Mouse (Mus musculus) layer of hippocampus, adult 8-10 months (tissue): Measurements from ENCODE around the gene Fam214b. TPM values are rescaled to one million over a fixed set of nuclear protein-coding genes. Genes with fewer than 3 reads are reported as not detected.

Source experiments
- DNase-seq, 2 experiments: peaks; one replicate each; pipeline ENCODE4 v3.0.0; 2022; ENCODE audit warnings: low spot score in 2 of 2
- total RNA-seq, 4 experiments: library from RNA; stranded (reverse); gene quantifications; 2 replicates each; pipeline ENCODE4 v1.2.4; 2022

The Fam214b gene
- total RNA-seq, 4 experiments from 2014 or later: 39.8 to 46.0 (median 42.9) TPM

DNA sequence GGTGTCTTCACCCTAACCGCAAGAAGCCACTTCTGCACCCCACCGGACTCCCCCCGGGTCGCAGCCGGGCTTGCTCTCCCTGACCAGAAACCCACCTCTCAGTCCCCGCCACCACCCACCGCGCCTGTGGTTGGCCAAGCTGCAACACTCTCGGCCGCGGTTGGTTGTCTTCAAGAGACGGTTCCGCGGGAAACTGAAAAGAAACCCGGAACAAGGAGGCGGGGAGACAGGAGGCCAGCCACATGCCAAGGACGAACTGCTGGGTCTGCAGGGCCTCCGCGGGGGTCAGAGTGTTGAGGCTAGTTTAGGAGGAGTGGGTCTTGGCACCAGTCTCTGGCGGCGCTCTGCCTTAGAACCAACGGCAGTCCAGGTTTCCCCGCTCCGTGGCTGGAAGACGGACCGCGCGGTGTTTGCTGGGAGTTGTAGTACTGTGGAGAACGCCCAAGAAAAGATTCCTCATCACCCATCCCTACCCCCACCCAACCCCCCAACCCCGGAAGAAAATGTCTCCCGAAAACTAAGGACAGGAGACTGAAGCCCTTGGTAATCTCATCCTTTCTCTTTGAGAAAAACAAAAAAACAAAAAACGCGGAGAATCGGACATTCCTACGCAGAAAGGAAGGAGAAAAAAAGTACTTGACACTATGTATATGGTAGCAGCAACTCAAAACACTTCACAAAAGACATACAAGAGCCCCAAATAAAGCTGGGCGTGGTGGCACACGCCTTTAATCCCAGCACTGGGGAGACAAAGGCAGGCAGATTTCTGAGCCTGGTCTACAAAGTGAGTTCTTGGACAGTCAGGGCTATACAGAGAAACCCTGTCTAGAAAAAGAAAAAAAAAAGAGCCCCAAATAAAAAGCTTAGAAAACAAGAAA is 35.6 kb downstream of the Fam214b start, which contains the start of gene Fancg:
Gene Fancg (minus strand): TSS at position 346 of the 878 bp plus-strand sequence.
- DNase-seq: peak; percentile 71 to 78

DNA sequence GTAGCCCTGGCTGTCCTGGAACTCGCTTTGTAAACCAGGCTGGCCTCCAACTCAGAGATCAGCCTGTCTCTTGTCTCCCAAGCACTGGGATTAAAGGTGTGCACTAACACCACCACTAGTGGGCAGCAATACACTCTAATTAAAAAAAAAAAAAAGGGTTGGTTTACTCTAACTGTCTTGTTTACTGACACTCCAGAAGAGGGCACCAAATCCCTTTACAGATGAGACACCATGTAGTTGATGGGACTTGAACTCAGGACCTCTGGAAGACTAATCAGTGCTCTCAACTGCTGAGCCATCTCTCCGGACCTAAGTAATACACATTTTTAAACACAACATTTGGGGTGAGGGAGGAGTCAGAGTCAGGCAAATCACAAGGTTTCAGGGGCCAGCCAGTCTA is 40.3 kb downstream of the Fam214b start:
- DNase-seq: no peak

DNA sequence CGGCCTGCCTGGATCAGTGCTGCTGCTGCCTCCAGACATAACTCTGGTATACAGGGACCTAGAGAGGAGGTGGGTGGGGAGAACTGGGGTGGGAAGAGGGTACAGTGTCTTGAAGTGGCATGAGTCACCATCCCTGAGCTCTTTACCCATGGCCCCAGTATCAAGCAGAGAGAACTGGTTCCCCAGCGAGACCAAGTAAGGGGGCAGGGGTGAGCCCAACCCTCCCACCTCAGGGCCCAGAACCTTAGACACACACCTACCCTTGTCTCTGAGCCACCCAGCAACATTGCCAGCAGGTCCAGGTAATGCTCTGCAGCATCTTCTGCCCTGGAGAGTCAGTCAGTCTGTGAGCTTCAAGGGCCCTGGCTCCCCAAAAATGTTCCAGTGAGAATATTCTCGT is 41.1 kb downstream of the Fam214b start:
- DNase-seq: no peak

DNA sequence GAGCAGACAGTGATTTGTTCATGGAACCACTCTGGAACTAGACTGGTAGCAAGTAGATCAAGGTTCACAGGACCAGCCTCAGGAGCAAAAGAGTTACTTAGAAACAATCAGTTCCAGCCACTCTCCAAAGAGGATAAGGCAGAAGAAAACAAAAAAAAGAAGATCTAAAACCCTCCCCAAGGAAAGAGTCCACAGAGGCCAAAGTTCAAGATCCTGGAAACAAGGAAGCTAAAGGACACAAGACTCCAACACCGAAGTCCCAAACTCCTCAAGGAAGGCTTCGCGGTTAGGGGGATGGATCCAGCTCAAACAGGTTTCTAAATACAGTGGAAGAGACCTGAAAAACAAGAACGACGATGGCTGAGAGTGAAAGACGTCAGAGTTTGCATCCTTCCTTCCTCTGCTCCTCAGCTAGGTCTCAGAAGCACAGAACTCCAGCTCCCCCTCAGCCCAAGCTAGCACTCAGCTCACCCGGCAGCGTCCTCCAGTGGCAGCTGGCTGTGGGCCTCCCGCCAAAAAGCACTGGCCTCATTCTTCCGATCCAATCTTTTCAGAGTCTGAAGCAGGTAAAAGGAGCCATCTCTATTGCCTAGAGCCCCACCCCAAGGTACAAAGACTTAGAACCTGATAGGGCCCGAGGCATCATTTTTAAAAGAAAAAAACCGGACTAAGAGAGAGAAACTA is 43.1 kb downstream of the Fam214b start:
- no peak for DNase-seq

DNA sequence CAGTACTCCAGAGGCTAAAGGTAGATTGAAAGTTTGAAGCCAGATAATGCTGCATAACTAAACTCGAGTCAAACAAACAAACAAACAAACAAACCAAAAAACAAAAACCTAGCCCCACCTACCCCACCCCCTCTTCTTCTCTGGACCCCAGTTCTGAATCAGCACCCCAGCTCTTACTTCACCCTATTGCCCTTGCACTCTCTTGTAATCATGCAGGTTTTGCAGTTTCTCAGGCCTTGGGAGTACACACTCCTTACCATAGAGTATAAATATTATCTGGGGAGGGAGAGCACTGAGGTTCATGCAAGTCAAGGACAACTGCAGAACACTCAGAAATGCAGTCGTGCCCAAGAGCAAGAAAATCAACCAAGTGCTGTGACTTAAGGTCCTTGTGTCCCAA is 44.7 kb downstream of the Fam214b start:
- DNase-seq: no peak

DNA sequence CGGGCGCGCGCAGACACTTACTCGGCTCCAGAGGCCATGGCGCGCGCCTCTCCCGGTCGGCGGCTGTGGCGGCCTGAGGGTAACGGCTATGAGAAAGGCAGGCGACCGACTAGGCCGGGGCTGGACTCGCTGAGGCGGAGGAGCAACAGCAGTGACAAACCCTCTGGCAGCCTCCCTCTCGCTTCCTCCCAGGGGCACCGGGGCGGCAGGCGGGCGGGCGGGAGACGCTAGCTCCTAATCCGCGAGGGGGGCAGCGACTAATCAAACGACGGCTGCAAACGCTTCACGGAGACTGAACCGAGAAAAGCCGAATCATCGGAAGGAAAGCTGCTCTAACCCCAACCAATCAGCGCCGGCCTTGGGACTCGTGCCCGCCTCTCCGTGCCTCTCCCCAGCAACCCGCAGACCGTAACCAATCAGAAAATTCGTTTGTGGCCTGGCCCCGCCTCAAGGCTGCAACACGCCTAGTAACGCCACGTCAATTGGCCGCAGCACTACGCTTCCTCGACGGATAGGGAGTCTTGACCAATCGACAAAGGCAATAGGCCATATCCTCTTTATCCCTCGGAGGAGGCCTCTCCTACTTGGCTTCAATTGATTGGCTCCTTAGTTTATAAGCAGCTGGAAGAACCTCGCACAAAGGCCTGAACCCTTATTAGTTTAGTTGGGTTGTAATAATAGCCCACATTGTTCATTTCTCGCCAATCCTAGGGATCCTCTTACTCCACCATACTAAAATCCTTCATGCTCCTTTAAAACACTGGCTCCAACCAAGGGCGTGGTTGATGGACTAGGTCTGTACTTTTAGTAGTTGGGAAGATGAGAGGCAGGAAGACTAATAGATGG is 45.7 kb downstream of the Fam214b start, which contains the start of gene Vcp:
Gene Vcp (minus strand): TSS at position 367 of the 846 bp plus-strand sequence.
- peak; percentile 99 to 100 for DNase-seq

DNA sequence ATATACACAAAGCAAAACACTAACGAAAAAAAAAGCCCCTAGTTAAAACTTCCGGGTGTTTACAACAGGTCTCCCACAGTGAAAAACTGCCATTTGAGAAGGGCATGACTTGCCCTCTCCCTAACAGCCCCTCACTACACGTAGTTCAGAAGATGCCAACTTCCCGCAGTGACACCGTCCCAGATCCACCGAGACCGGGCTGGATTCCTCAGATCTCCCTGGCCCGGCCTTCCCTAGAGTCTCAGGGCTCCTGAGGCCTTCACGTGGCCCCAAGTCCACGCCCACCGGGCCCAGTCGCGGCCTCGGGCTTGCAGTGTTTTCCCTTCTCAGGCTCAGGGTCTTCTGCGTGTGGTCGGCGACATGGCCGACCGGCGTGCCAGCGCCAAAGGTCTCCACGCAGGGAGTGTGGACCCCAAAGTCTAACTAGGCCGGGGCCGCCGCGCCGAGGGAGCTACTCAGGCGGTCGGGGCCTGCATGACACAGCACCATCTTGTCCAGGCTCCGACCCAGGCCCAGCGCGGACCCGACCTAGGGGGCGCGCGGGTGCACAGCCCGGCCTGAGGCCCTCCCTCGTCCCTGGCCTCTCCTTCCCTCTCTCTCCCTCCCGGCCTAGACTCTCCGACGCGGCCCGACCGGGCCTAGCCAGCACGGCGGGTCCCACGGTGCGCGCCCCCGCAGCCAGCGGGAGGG is 46.4 kb downstream of the Fam214b start:
- peak; percentile 55 to 56 for DNase-seq

DNA sequence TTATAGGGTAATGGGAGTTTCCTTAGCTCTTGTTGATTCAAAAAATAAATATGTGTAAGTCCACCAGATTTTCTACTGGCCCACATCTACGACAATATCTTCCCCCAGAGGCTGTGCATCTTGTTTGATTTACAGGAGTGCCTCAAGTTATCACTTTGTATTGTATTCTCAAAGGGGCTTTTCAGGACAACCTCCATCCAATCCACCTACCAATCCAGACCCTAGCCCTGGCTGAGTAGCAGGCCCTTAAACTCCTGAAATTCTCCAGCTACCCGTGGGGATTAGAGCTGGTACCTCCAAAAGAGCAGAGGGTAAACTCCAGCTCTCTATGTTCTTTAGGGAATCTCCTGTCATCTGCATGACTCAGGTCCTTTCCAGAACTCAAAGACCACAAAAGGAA is 48.0 kb downstream of the Fam214b start:
- DNase-seq: no peak

DNA sequence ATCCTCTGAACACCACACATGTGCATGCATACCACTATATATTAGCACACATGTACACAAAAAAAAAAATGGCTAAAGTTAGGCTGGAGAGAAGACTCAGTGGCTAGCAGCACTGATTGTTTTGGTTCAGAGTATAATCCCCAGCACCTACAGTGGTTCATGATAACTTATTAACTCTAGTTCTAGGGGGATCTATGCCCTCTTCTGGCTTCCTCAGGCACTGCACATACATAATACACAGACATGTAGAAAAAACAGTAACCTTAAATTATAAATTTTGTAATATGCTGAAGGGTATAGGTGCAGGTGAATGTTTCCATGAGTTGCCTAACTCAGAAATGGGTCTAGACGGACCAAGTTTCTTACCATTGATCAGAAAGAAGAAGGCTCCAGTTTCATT is 57.7 kb downstream of the Fam214b start:
- DNase-seq: no peak

Other genes with a start within 250 kb of the Fam214b start
- not detected for gene Fam205a1, start 192.3 kb downstream of the Fam214b start, total RNA-seq
- 1 to 10 TPM in 2 of 4 experiments, under 1 TPM in 2; 0.91 to 1.2 (median 1.1) TPM for gene Gm12394, start 189.4 kb downstream of the Fam214b start, total RNA-seq
- under 1 TPM in 2 of 4 experiments, not detected in 2; 0.50 to 0.52 TPM for gene Fam205c, start 172.0 kb downstream of the Fam214b start, total RNA-seq
- 100 to 1,000 TPM; 148 to 179 (median 158) TPM for gene Phf24, start 129.6 kb downstream of the Fam214b start, total RNA-seq
- 100 to 1,000 TPM; 162 to 202 (median 187) TPM for gene Dnajb5, start 96.4 kb downstream of the Fam214b start, total RNA-seq
- not detected for gene 1700022I11Rik, start 76.6 kb downstream of the Fam214b start, total RNA-seq
- 100 to 1,000 TPM; 174 to 191 (median 185) TPM for gene Vcp, start 45.7 kb downstream of the Fam214b start, total RNA-seq
- gene Fancg, start 35.7 kb downstream of the Fam214b start, total RNA-seq: 10 to 100 TPM; 14.0 to 17.1 (median 15.5) TPM
- gene Pigo, start 20.4 kb downstream of the Fam214b start, total RNA-seq: 10 to 100 TPM; 24.1 to 37.2 (median 28.9) TPM
- 100 to 1,000 TPM in 2 of 4 experiments, 10 to 100 TPM in 2; 97.9 to 106 (median 100) TPM for gene Stoml2, start 14.5 kb downstream of the Fam214b start, total RNA-seq
- 10 to 100 TPM; 38.3 to 56.8 (median 44.9) TPM for gene Unc13b, start 12.7 kb upstream of the Fam214b start, total RNA-seq
- under 1 TPM; 0.14 to 0.59 (median 0.40) TPM for gene Atp8b5, start 220.9 kb upstream of the Fam214b start, total RNA-seq